Mouse (Mus musculus) neural tube, embryonic 14.5 days (tissue): ENCODE data around the gene Ccdc9b. TPM values are rescaled to one million over a fixed set of nuclear protein-coding genes. Genes with fewer than 3 reads are reported as not detected.

Experiments used
- ATAC-seq: fragments of 200-750 bp; cut with Nextera tagmentation; 2 replicates; pipeline ENCODE4 v1.8.0; 2017; ENCODE audit warnings: low read depth, mild to moderate bottlenecking, moderate TSS enrichment, moderate library complexity
- H3K27ac ChIP-seq: fragments of 300-500 bp; sonication (generic); 2 replicates; pipeline ENCODE4 v1.5.1; 2014; ENCODE audit warnings: low read depth, mild to moderate bottlenecking, control low read depth, low read length, moderate library complexity, mixed read lengths
- H3K27me3 ChIP-seq: fragments of 300-500 bp; sonication (generic); 2 replicates; pipeline ENCODE4 v1.6.1; 2014; ENCODE audit warnings: low read length; ENCODE audit not compliant: control insufficient read depth, insufficient read depth
- H3K36me3 ChIP-seq: fragments of 300-500 bp; sonication (generic); 2 replicates; pipeline ENCODE4 v1.6.1; 2014; ENCODE audit warnings: low read length, mixed read lengths; ENCODE audit not compliant: control insufficient read depth, insufficient read depth
- H3K4me1 ChIP-seq: fragments of 300-500 bp; sonication (generic); 2 replicates; pipeline ENCODE4 v1.6.1; 2014; ENCODE audit warnings: low read length; ENCODE audit not compliant: control insufficient read depth, insufficient read depth
- H3K4me2 ChIP-seq: fragments of 300-500 bp; sonication (generic); 2 replicates; pipeline ENCODE4 v1.6.1; 2014; ENCODE audit warnings: mild to moderate bottlenecking, low read depth, low read length, control low read depth
- H3K4me3 ChIP-seq: fragments of 300-500 bp; sonication (generic); 2 replicates; pipeline ENCODE4 v1.5.1; 2014; ENCODE audit warnings: low read depth, low read length, control low read depth, mixed read lengths
- H3K9ac ChIP-seq: fragments of 300-500 bp; sonication (generic); replicated peaks from 2 replicates; pipeline ENCODE4 v1.6.1; 2014; ENCODE audit warnings: low read depth, mild to moderate bottlenecking, control low read depth, low read length, mixed read lengths
- H3K9me3 ChIP-seq: fragments of 300-500 bp; sonication (generic); 2 replicates; pipeline ENCODE4 v1.6.1; 2016; ENCODE audit warnings: low read length; ENCODE audit not compliant: control insufficient read depth
- WGBS: fragments of 180-500 bp; shearing (Covaris S2); extraction: QIAGEN DNeasy Blood & Tissue Kit; methylation state at CpG from one replicate; pipeline ENCODE4 v1.1.7; 2014; 5-methylcytosine and 5-hydroxymethylcytosine counted together
- polyA plus RNA-seq: library from polyadenylated mRNA; unstranded; fragments of >200 nt; fragmentation: Nextera tagmentation; extraction: Ambion mirVana; gene quantifications from 2 replicates; pipeline ENCODE4 v1.2.1, GENCODE M21; 2014

Gene Ccdc9b
- polyA plus RNA-seq, 1 experiment from 2014 or later: 0.60 TPM

- no peak overlapping the region for H3K4me3 ChIP-seq
- H3K36me3 ChIP-seq: peaks cover 26% of the 10 kb centered on the region
- H3K9me3 ChIP-seq: no peaks in the 10 kb centered on the region
- 0 out of 2 replicates have a peak, but pooled peaks cover 6% of the 10 kb centered on the region for H3K4me1 ChIP-seq
- no peaks in the 10 kb centered on the region for H3K27me3 ChIP-seq
- no peak for ATAC-seq
- no peak overlapping the region for H3K9ac ChIP-seq
- 93% methylated on average over 26 of the region's 26 CpGs for WGBS
- no peak overlapping the region for H3K27ac ChIP-seq
- no peak overlapping the region for H3K4me2 ChIP-seq
Observed at GRCm38 (mm10) chr2:118791591-118792258, 29.3 kb upstream of the Ccdc9b start.

GRCm38 (mm10) chr2:118790551-118791525 lies 28.4 kb upstream of the Ccdc9b start:
- no peak overlapping the region for H3K27ac ChIP-seq
- H3K9ac ChIP-seq: no peak overlapping the region
- no peak overlapping the region for H3K4me3 ChIP-seq
- WGBS: 24% methylated on average over 44 of the region's 44 CpGs
- H3K27me3 ChIP-seq: no peaks in the 10 kb centered on the region
- H3K4me1 ChIP-seq: 0 out of 2 replicates have a peak, but pooled peaks cover 6% of the 10 kb centered on the region
- peak; percentile 62; the same call in 1 of the 2 replicates for ATAC-seq
- H3K36me3 ChIP-seq: peaks cover 32% of the 10 kb centered on the region
- peak overlapping the region; percentile 15; the same call in 1 of the 2 replicates for H3K4me2 ChIP-seq
- no peaks in the 10 kb centered on the region for H3K9me3 ChIP-seq

GRCm38 (mm10) chr2:118790221-118790550 lies 27.7 kb upstream of the Ccdc9b start:
- WGBS: 59% methylated on average over 12 of the region's 12 CpGs
- Histone ChIP-seq H3K27ac (no peak overlapping the region), H3K9me3 (no peaks in the 10 kb centered on the region), H3K9ac (no peak overlapping the region), H3K4me2 (no peak overlapping the region; the same call in 1 of the 2 replicates), H3K27me3 (no peaks in the 10 kb centered on the region), H3K4me1 (0 out of 2 replicates have a peak, but pooled peaks cover 6% of the 10 kb centered on the region), H3K36me3 (peaks cover 32% of the 10 kb centered on the region), H3K4me3 (no peak overlapping the region)
- ATAC-seq: no peak

GRCm38 (mm10) chr2:118789501-118789900 lies 27.0 kb upstream of the Ccdc9b start:
- H3K9ac ChIP-seq: no peak overlapping the region
- 79% methylated on average over 11 of the region's 11 CpGs for WGBS
- no peak overlapping the region for H3K4me2 ChIP-seq
- no peak for ATAC-seq
- H3K4me3 ChIP-seq: no peak overlapping the region
- H3K27me3 ChIP-seq: no peaks in the 10 kb centered on the region
- H3K4me1 ChIP-seq: 0 out of 2 replicates have a peak, but pooled peaks cover 6% of the 10 kb centered on the region
- H3K36me3 ChIP-seq: peaks cover 32% of the 10 kb centered on the region
- H3K9me3 ChIP-seq: no peaks in the 10 kb centered on the region
- no peak overlapping the region for H3K27ac ChIP-seq

GRCm38 (mm10) chr2:118786525-118786924 lies 24.1 kb upstream of the Ccdc9b start:
- no peak overlapping the region for H3K9ac ChIP-seq
- 92% methylated on average over 5 of the region's 5 CpGs for WGBS
- H3K4me1 ChIP-seq: 0 out of 2 replicates have a peak, but pooled peaks cover 6% of the 10 kb centered on the region
- H3K9me3 ChIP-seq: no peaks in the 10 kb centered on the region
- H3K4me3 ChIP-seq: no peak overlapping the region
- ATAC-seq: no peak
- H3K36me3 ChIP-seq: peaks cover 21% of the 10 kb centered on the region
- no peak overlapping the region for H3K27ac ChIP-seq
- no peaks in the 10 kb centered on the region for H3K27me3 ChIP-seq
- no peak overlapping the region for H3K4me2 ChIP-seq

- Histone ChIP-seq H3K9ac (no peak overlapping the region), H3K4me3 (no peak overlapping the region), H3K27ac (no peak overlapping the region), H3K4me2 (no peak overlapping the region), H3K27me3 (no peaks in the 10 kb centered on the region), H3K4me1 (peaks cover 13% of the 10 kb centered on the region; the same call in 1 of the 2 replicates), H3K9me3 (no peaks in the 10 kb centered on the region), H3K36me3 (peaks cover 15% of the 10 kb centered on the region)
- ATAC-seq: no peak
- WGBS: 91% methylated on average over 7 of the region's 7 CpGs
Observed at GRCm38 (mm10) chr2:118783663-118784062, 21.2 kb upstream of the Ccdc9b start.

- Histone ChIP-seq H3K27ac (no peak overlapping the region), H3K36me3 (peaks cover 11% of the 10 kb centered on the region), H3K4me1 (peaks cover 13% of the 10 kb centered on the region; the same call in 1 of the 2 replicates), H3K27me3 (no peaks in the 10 kb centered on the region), H3K9me3 (no peaks in the 10 kb centered on the region), H3K9ac (no peak overlapping the region), H3K4me2 (no peak overlapping the region), H3K4me3 (no peak overlapping the region)
- 76% methylated on average over 5 of the region's 5 CpGs for WGBS
- no peak for ATAC-seq
Observed at GRCm38 (mm10) chr2:118783093-118783492, 20.6 kb upstream of the Ccdc9b start.

- 77% methylated on average over 4 of the region's 4 CpGs for WGBS
- peaks cover 13% of the 10 kb centered on the region; the same call in 1 of the 2 replicates for H3K4me1 ChIP-seq
- no peaks in the 10 kb centered on the region for H3K27me3 ChIP-seq
- no peak overlapping the region for H3K4me2 ChIP-seq
- no peak overlapping the region for H3K27ac ChIP-seq
- ATAC-seq: no peak
- no peaks in the 10 kb centered on the region for H3K9me3 ChIP-seq
- no peak overlapping the region for H3K4me3 ChIP-seq
- no peak overlapping the region for H3K9ac ChIP-seq
- peaks cover 9% of the 10 kb centered on the region; the same call in 1 of the 2 replicates for H3K36me3 ChIP-seq
Observed at GRCm38 (mm10) chr2:118782303-118782702, 19.8 kb upstream of the Ccdc9b start.
